Mouse (Mus musculus) thymus, adult 2 months (tissue): ENCODE measurements around the gene Egln3. TPM values are rescaled to one million over a fixed set of nuclear protein-coding genes. Genes with fewer than 3 reads are reported as not detected.
A peak's percentile ranks its signal among the peaks of the same experiment; 100 is the strongest.

ENCODE experiments used
- DNase-seq: peaks from one replicate; pipeline ENCODE4 v3.0.0; 2021
- H3K27ac ChIP-seq: fragments of 200-500 bp; 2 replicates; pipeline ENCODE4 v1.5.1; 2012; ENCODE audit warnings: low read length, control low read depth; ENCODE audit not compliant: control insufficient read depth, insufficient read depth
- H3K27me3 ChIP-seq: fragments of 200-500 bp; 2 replicates; pipeline ENCODE4 v1.6.1; 2012; ENCODE audit warnings: mild to moderate bottlenecking, low read length, moderate library complexity, mixed read lengths; ENCODE audit not compliant: control insufficient read depth, insufficient read depth
- H3K36me3 ChIP-seq: fragments of 200-500 bp; 2 replicates; pipeline ENCODE4 v1.6.1; 2012; ENCODE audit warnings: mild to moderate bottlenecking, low read length, moderate library complexity; ENCODE audit not compliant: control insufficient read depth, insufficient read depth
- H3K4me1 ChIP-seq: fragments of 200-500 bp; replicated peaks from 2 replicates; pipeline ENCODE4 v1.6.1; 2012; ENCODE audit warnings: low read length; ENCODE audit not compliant: control insufficient read depth, insufficient read depth
- H3K4me3 ChIP-seq: fragments of 200-500 bp; 2 replicates; pipeline ENCODE4 v1.5.1; 2012; ENCODE audit warnings: mild to moderate bottlenecking, low read length, control low read depth, moderate library complexity; ENCODE audit not compliant: control insufficient read depth, insufficient read depth
- CTCF ChIP-seq: fragments of 200-500 bp; IDR thresholded peaks from 2 replicates; pipeline ENCODE4 v1.5.1; 2012; ENCODE audit warnings: mild to moderate bottlenecking, control low read depth, low read length, moderate library complexity, borderline replicate concordance; ENCODE audit not compliant: control insufficient read depth, poor library complexity, insufficient read depth; ENCODE audit errors: extremely low read depth
- POLR2A ChIP-seq: fragments of 200-500 bp; IDR thresholded peaks from 2 replicates; pipeline ENCODE4 v1.6.1; 2012; ENCODE audit warnings: mild to moderate bottlenecking, low read length, control low read depth, moderate library complexity; ENCODE audit not compliant: control insufficient read depth, poor library complexity, insufficient read depth; ENCODE audit errors: extremely low read depth
- WGBS: fragments of 180-500 bp; shearing (Covaris S2); methylation state at CpG from one replicate; pipeline ENCODE4 v1.1.7; 2018; 5-methylcytosine and 5-hydroxymethylcytosine counted together
- polyA plus RNA-seq: library from polyadenylated mRNA; depleted of rRNA; stranded (reverse); fragments of >200 nt; gene quantifications from 2 replicates; pipeline ENCODE4 v1.2.3, GENCODE M21; 2012

The Egln3 gene
- polyA plus RNA-seq, 1 experiment: 26.1 TPM

- peaks cover 9% of the 10 kb centered on the region for H3K4me1 ChIP-seq
- no peak overlapping the region for H3K4me3 ChIP-seq
- no peaks in the 10 kb centered on the region for H3K27me3 ChIP-seq
- H3K27ac ChIP-seq: no peak overlapping the region
- TF ChIP-seq POLR2A: no peak
- TF ChIP-seq CTCF: no peak
- DNase-seq: no peak
- WGBS: 93% methylated on average over 2 of the region's 2 CpGs
- no peaks in the 10 kb centered on the region for H3K36me3 ChIP-seq
These were observed 43.4 kb downstream of the Egln3 start for GRCm38 (mm10) chr12:54160279-54160678.

DNA sequence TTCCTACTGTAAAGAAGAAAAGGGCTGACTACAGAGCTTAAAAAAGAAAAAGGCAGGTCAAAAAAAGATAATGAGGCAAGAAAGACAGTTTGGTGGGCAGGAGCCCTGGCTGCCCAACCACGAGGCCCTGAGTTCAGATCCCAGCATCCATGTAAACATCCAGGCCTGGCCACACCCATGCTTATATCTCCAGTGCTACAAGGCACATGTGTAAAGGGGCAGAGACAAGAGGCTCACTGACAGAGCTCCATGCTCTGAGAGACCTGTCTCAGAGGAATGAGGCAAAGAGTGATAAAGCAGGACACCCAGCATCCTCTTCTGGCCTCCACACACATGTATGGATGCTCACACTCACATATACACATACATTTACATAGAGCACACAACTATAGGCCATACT, 48.9 kb downstream of the Egln3 start:
- 100% methylated on average over 1 of the region's 1 CpGs for WGBS
- Histone ChIP-seq H3K4me3 (no peak overlapping the region), H3K27me3 (no peaks in the 10 kb centered on the region), H3K27ac (no peak overlapping the region), H3K36me3 (no peaks in the 10 kb centered on the region), H3K4me1 (no peaks in the 10 kb centered on the region)
- TF ChIP-seq POLR2A: no peak
- TF ChIP-seq CTCF: no peak
- no peak for DNase-seq

GRCm38 (mm10) chr12:54146943-54147556, 56.6 kb downstream of the Egln3 start:
- Histone ChIP-seq H3K27ac (no peak overlapping the region), H3K36me3 (no peaks in the 10 kb centered on the region), H3K4me1 (no peaks in the 10 kb centered on the region), H3K4me3 (no peak overlapping the region), H3K27me3 (no peaks in the 10 kb centered on the region)
- 42% methylated on average over 12 of the region's 12 CpGs for WGBS
- peak; percentile 17 for DNase-seq
- TF ChIP-seq CTCF: no peak
- no peak for TF ChIP-seq POLR2A
